Mouse (Mus musculus) limb, embryonic 10.5 days (tissue): ENCODE measurements around the gene Smim11. TPM values are rescaled to one million over a fixed set of nuclear protein-coding genes. Genes with fewer than 3 reads are reported as not detected.

Source experiments
- DNase-seq: peaks from one replicate; pipeline ENCODE4 v3.0.0-alpha.2; 2017; ENCODE audit warnings: low spot score
- H3K27ac ChIP-seq: fragments of 300-500 bp; sonication (generic); 2 replicates; pipeline ENCODE4 v1.5.1; 2016; ENCODE audit warnings: mild to moderate bottlenecking
- H3K27me3 ChIP-seq: fragments of 300-500 bp; sonication (generic); 2 replicates; pipeline ENCODE4 v1.6.1; 2016; ENCODE audit warnings: low read depth, mild to moderate bottlenecking; ENCODE audit not compliant: poor library complexity, severe bottlenecking
- H3K36me3 ChIP-seq: fragments of 300-500 bp; sonication (generic); 2 replicates; pipeline ENCODE4 v1.6.1; 2016; ENCODE audit warnings: mild to moderate bottlenecking, moderate library complexity
- H3K4me1 ChIP-seq: fragments of 300-500 bp; sonication (generic); 2 replicates; pipeline ENCODE4 v1.6.1; 2016
- H3K4me3 ChIP-seq: fragments of 300-500 bp; sonication (generic); 2 replicates; pipeline ENCODE4 v1.5.1; 2016; ENCODE audit warnings: mild to moderate bottlenecking, moderate library complexity
- H3K9me3 ChIP-seq: fragments of 300-500 bp; sonication (generic); replicated peaks from 2 replicates; pipeline ENCODE4 v1.6.1; 2016; ENCODE audit warnings: mild to moderate bottlenecking
- WGBS: fragments of 180-500 bp; shearing (Covaris S2); methylation state at CpG from one replicate; pipeline ENCODE4 v1.1.7; 2016; 5-methylcytosine and 5-hydroxymethylcytosine counted together
- polyA plus RNA-seq: library from polyadenylated mRNA; unstranded; fragments of >200 nt; fragmentation: Nextera tagmentation; extraction: Ambion mirVana; gene quantifications from 2 replicates; pipeline ENCODE4 v1.2.1, GENCODE M21; 2016

The Smim11 gene
- polyA plus RNA-seq, 1 experiment from 2014 or later = 112 TPM

DNA sequence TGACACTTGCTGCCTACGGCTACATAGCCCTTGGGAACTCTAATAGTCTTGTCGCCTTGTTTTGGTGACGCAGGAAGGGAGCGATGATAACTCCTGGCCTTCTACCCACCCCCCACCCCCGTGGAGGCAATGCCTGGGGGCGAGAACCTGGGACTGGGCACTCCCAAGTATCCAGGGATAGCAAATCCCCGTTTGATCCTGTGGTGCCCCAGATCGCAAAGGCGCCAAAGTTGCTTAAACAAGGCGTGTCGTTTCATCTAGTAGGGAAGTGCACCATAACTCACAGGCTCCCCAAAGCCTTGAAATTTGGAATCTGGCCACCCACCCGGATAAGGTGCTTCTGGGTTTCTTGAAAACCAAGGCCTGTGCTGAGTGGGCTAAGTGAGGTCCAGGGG, 323 bp downstream of the Smim11 start:
- H3K36me3 ChIP-seq = peaks cover 10% of the 10 kb centered on the region; the same call in 1 of the 2 replicates
- peak overlapping the region; percentile 72 for H3K4me3 ChIP-seq
- peaks cover 41% of the 10 kb centered on the region for H3K4me1 ChIP-seq
- no peak for DNase-seq
- H3K9me3 ChIP-seq = no peaks in the 10 kb centered on the region
- H3K27me3 ChIP-seq = no peaks in the 10 kb centered on the region
- under 1% methylated on average over 12 of the region's 12 CpGs for WGBS
- peak overlapping the region; percentile 90 for H3K27ac ChIP-seq

DNA sequence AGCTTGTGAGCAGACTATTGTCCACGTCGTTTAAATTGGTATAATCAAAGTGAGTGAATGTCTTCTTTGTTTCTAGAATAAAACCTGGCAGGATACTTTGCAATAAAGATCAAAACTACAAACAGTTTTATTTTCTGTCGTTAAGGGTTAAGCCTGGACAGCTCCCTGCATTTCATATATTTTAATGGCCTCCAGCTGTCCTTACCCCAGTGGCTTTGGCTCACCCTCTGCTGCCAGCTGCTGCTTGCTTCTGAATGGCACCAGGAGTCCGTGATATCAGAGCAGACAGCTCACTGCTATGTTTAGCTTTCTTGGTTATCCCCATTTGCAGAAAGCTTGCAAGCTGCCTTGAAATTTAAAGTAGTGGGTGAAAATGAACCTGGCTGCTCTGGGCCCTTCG, 903 bp downstream of the Smim11 start:
- Histone ChIP-seq H3K36me3 (peaks cover 15% of the 10 kb centered on the region), H3K4me3 (peak overlapping the region; percentile 72), H3K27me3 (no peaks in the 10 kb centered on the region), H3K27ac (peak overlapping the region; percentile 90), H3K9me3 (no peaks in the 10 kb centered on the region), H3K4me1 (peaks cover 41% of the 10 kb centered on the region)
- no peak for DNase-seq
- 27% methylated on average over 5 of the region's 5 CpGs for WGBS

GRCm38 (mm10) chr16:92302506-92302905, 1.4 kb downstream of the Smim11 start:
- Histone ChIP-seq H3K4me3 (peak overlapping the region; percentile 72), H3K4me1 (peaks cover 41% of the 10 kb centered on the region), H3K27me3 (no peaks in the 10 kb centered on the region), H3K9me3 (no peaks in the 10 kb centered on the region), H3K27ac (peak overlapping the region; percentile 90; the same call in 1 of the 2 replicates), H3K36me3 (peaks cover 20% of the 10 kb centered on the region)
- WGBS = 60% methylated on average over 5 of the region's 5 CpGs
- DNase-seq = no peak

- Histone ChIP-seq H3K27me3 (no peaks in the 10 kb centered on the region), H3K27ac (no peak overlapping the region), H3K4me1 (peaks cover 49% of the 10 kb centered on the region), H3K9me3 (no peaks in the 10 kb centered on the region), H3K36me3 (peaks cover 32% of the 10 kb centered on the region), H3K4me3 (no peak overlapping the region)
- no peak for DNase-seq
- WGBS = 92% methylated on average over 2 of the region's 2 CpGs
Measured at GRCm38 (mm10) chr16:92305519-92305918, 4.4 kb downstream of the Smim11 start.

GRCm38 (mm10) chr16:92307947-92308346, 6.9 kb downstream of the Smim11 start:
- Histone ChIP-seq H3K4me3 (no peak overlapping the region), H3K27ac (no peak overlapping the region), H3K9me3 (no peaks in the 10 kb centered on the region), H3K27me3 (no peaks in the 10 kb centered on the region), H3K36me3 (peaks cover 56% of the 10 kb centered on the region), H3K4me1 (peaks cover 27% of the 10 kb centered on the region)
- no peak for DNase-seq
- 90% methylated on average over 3 of the region's 3 CpGs for WGBS

DNA sequence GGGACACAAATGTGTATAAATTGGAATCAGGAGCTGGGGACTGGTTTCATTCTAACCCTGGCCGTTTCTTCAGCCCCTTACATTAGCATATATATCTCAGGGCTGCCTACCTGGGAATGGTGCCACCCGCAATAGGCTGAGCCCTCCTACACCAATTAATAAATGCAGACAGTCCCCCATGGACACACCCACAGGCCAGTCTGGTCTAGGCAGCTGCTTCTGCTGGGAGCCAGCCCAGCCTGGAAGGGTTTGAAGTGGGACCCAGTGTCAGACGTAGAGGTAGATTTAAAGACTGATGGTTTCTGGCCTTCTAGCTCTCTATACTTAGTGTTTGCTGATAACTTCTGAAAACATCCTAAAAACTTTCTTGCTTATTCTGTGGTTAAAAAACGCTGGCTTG, 8.0 kb downstream of the Smim11 start:
- WGBS = 40% methylated on average over 4 of the region's 4 CpGs
- Histone ChIP-seq H3K4me1 (peaks cover 20% of the 10 kb centered on the region), H3K27me3 (no peaks in the 10 kb centered on the region), H3K9me3 (no peaks in the 10 kb centered on the region), H3K27ac (no peak overlapping the region), H3K36me3 (peaks cover 61% of the 10 kb centered on the region), H3K4me3 (no peak overlapping the region)
- DNase-seq = no peak

DNA sequence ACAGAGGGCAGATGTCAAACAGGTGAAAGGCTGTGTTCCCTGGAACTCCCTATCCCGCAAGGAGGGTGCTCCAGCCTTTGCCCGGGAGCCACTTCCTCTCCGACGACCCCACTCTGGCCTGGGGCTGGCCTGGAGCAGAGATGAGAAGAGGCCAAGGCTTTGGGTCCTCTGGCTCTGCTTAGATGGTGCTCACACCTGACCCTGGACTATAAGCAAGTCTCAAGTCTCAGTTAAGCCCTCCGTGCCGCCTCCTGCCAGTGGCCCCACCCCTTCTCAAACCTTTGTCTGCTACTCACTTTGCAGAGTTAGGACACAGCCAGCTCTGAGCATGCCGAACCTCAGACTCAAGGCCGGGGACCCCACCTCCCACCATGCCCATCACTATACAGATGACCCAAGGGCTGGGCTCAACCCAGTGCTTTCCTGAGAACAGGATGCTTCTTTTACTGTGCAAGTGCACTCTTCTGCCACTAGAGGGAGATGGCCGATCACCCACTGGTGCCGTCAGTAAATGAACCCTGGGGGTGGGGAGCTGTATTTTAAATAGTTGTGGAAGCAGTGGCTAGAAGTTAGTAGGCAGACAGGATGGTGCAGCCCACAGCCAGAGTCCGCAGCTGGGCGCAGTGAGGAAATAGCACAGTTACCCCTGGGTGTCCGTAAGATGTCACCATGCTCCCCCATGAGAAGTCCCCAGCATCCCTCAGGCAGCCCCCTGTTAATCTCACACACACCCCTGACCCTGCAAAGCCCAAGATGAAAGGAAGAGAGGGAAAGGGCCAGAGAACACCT, 13.1 kb downstream of the Smim11 start:
- H3K4me1 ChIP-seq = peaks cover 14% of the 10 kb centered on the region
- peak; percentile 65 for DNase-seq
- no peak overlapping the region for H3K4me3 ChIP-seq
- no peak overlapping the region for H3K27ac ChIP-seq
- peaks cover 29% of the 10 kb centered on the region for H3K36me3 ChIP-seq
- no peaks in the 10 kb centered on the region for H3K27me3 ChIP-seq
- 53% methylated on average over 13 of the region's 13 CpGs for WGBS
- H3K9me3 ChIP-seq = no peaks in the 10 kb centered on the region

- H3K27me3 ChIP-seq = no peaks in the 10 kb centered on the region
- H3K36me3 ChIP-seq = peaks cover 22% of the 10 kb centered on the region
- WGBS = 74% methylated on average over 7 of the region's 7 CpGs
- H3K4me3 ChIP-seq = no peak overlapping the region
- H3K4me1 ChIP-seq = peaks cover 8% of the 10 kb centered on the region
- DNase-seq = no peak
- no peaks in the 10 kb centered on the region for H3K9me3 ChIP-seq
- no peak overlapping the region for H3K27ac ChIP-seq
Measured at GRCm38 (mm10) chr16:92316049-92316738, 15.1 kb downstream of the Smim11 start.

DNA sequence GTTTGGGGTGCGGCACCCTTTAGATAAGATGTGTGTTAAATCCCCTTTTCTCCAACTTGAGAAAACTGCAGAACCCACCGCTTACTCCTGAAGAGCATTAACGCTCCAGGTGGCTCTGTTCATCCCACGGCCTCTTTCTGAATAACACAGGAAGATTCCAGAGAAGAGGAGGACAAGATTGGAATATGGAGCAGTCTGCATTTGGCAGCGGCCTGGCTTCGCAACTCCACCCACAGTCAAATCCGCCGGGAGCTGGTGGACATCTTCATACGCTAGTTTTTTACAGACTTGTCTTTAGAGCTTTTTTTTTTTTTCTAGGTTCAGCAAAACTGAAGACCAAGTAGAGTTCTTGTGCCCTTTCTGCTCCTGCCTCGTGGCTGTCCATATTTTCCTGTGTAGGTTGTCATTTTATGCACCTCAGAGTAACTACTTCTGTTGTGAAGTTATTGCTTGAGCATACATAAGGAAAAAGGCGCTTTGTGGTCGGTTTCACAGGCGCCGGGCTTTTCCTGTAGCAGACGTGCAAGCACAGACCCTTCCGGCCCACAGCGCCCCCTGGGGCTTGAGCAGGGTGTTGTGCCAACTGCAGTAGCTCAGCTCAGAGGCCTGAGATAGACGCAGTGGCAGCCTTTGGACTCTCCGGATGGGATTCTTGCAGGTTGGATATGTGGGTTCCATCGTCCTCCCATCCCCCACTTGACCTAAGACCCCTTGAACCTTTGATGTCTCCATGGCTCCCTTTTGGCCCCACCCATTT, 18.4 kb downstream of the Smim11 start:
- H3K4me1 ChIP-seq = peaks cover 6% of the 10 kb centered on the region
- no peaks in the 10 kb centered on the region; the same call in 1 of the 2 replicates for H3K36me3 ChIP-seq
- WGBS = 65% methylated on average over 20 of the region's 20 CpGs
- H3K27me3 ChIP-seq = no peaks in the 10 kb centered on the region
- H3K27ac ChIP-seq = no peak overlapping the region
- peak; percentile 52 for DNase-seq
- no peaks in the 10 kb centered on the region for H3K9me3 ChIP-seq
- no peak overlapping the region for H3K4me3 ChIP-seq

DNA sequence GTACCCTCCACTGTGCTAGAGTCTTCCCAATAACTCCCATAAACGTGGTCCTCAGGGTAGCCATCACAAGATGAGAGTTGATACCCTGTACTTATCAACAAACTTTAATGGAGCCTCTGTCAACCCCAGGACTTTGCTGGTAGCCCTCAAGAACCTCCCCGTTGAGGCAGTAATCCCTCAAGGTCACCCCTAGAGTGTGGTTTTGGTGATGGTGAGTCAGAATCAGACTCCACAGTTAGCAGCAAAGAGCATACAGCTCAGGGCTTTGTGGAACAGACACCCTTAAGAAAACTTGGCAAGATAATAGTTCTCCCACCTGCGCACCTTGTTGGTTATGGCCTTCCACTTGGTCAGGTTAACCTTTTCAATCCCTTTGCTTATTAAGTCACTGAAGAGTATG, 19.3 kb downstream of the Smim11 start:
- H3K27ac ChIP-seq = no peak overlapping the region
- DNase-seq = no peak
- no peaks in the 10 kb centered on the region; the same call in 1 of the 2 replicates for H3K36me3 ChIP-seq
- H3K27me3 ChIP-seq = no peaks in the 10 kb centered on the region
- H3K4me1 ChIP-seq = peaks cover 11% of the 10 kb centered on the region
- H3K4me3 ChIP-seq = no peak overlapping the region
- WGBS = 90% methylated on average over 3 of the region's 3 CpGs
- no peaks in the 10 kb centered on the region for H3K9me3 ChIP-seq

GRCm38 (mm10) chr16:92321341-92321740, 20.3 kb downstream of the Smim11 start, which contains the start of gene Fam243:
Fam243 (minus strand) TSS chr16:92321441.
- WGBS = 92% methylated on average over 8 of the region's 8 CpGs
- DNase-seq = no peak

DNA sequence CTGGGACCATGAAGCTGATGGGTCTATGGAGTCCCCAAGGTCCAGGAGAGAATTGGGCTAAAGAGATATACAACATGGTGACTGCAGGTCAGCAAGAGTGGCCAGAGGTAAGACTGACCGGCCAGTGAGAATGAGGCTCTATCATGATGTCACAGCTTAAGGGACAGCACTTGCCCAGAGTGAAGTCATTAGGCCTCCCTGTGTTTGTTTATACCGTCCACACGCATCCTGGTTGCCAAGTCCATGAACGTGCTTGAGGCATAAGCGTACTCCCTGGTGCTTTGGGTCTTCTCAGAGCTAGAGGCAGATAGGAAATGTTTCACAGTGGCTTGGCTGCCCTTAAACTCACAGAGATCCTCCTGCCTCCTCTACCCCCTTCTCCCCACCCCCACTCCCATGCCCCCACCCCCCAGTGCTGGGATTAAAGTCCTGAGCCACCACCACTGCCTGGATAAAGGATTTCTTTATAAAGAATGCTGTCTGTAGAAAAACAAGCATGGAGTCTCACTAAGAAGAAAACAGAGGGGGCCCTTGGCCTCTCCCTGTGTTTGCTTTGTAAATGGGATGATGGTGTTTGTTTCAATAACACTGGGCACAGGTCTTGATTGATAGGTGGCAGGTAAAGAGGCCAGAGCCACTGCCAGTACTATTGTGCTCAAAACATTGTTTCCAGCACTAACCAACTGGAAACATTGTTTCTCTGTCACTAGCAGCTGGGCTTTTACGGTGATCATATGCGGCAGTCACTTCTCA, 23.4 kb downstream of the Smim11 start:
- Histone ChIP-seq H3K9me3 (no peaks in the 10 kb centered on the region), H3K4me1 (peaks cover 21% of the 10 kb centered on the region), H3K27me3 (no peaks in the 10 kb centered on the region), H3K27ac (no peak overlapping the region), H3K4me3 (no peak overlapping the region), H3K36me3 (no peaks in the 10 kb centered on the region)
- no peak for DNase-seq
- WGBS = 68% methylated on average over 7 of the region's 7 CpGs

More at GRCm38 (mm10) chr16:92321341-92321740, 20.3 kb downstream of the Smim11 start, which contains the start of gene Fam243:
- Histone ChIP-seq H3K4me3 (no peak within 1 kb of the TSS), H3K4me1 (peaks cover 20% of the 10 kb centered on the region), H3K36me3 (no peaks in the 10 kb centered on the region; the same call in 1 of the 2 replicates), H3K27ac (no peak within 1 kb of the TSS), H3K9me3 (no peaks in the 10 kb centered on the region), H3K27me3 (no peaks in the 10 kb centered on the region)
